Mouse (Mus musculus): ENCODE measurements around the gene Gpr1.

DNA sequence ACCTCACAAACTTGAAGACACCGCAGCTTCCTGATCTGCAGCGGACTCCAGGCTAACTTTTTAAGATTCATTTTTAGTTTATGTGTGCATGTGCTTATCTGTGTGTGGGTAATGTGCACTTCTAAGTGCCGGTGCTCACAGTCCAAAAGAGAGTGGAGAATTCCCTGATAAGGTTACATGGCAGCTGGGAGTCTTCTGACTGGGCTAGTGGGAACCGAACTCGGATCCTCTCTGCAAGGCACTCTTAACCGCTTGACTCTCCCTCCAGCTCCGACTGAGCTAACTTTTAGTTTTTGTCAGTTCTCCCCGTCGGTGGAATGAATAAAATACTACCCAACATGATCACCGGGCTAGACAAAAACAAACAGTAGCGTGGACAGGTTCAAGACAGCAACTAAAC is 38.5 kb downstream of the Gpr1 start:
- TF ChIP-seq CTCF (IDR thresholded peaks at IDR 0.05; ENCODE audit: low read depth) (no peak), EP300 (IDR thresholded peaks at IDR 0.05; ENCODE audit: low read depth) (no peak)

Measured in liver, postnatal 0 days (tissue).